Mouse (Mus musculus) brain, embryonic 14.5 days (tissue): ENCODE data around the gene Pfkp.
A peak's percentile ranks its signal among the peaks of the same experiment; 100 is the strongest.

Experiments
- CTCF ChIP-seq: fragments of 200-500 bp; IDR thresholded peaks from 2 replicates; pipeline ENCODE4 v1.5.1; 2012; ENCODE audit warnings: inconsistent platforms, mild to moderate bottlenecking, moderate library complexity, borderline replicate concordance; ENCODE audit not compliant: insufficient read depth, insufficient read length; ENCODE audit errors: extremely low read depth
- POLR2A ChIP-seq: fragments of 200-500 bp; IDR thresholded peaks from 2 replicates; pipeline ENCODE4 v1.6.1; 2012; ENCODE audit warnings: mild to moderate bottlenecking, inconsistent platforms, borderline replicate concordance; ENCODE audit not compliant: poor library complexity, insufficient read depth, insufficient read length, severe bottlenecking; ENCODE audit errors: extremely low read depth

DNA sequence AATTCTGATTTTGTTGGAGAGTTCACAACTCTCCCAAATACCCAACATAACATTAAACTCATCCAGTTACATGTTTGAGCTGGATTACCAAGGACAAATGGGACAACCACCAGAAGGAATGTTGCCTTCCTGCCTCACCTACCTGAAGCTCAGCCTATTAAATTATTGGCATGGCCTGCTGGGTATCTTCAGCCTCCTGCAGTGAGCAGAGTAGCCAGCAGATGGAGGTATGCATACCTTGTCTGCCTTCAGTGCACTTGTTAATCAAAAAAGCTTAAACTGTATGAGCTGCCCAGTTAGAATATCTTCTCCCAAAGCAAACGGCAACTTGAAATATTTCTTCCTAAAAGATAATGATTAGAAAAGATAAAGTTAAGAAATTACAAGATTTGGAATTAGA is 115.9 kb downstream of the Pfkp start:
- no peak for TF ChIP-seq POLR2A
- TF ChIP-seq CTCF = peak; percentile 45; the same call in 1 of the 2 replicates
